Mouse (Mus musculus) megakaryocyte progenitor cell, adult 5-6 weeks (primary cell): ENCODE results near the gene Stat2. TPM values are rescaled to one million over a fixed set of nuclear protein-coding genes. Genes with fewer than 3 reads are reported as not detected.

Experiments used
- ATAC-seq: replicated peaks from 2 replicates; pipeline ENCODE4 v1.8.0; 2016; ENCODE audit warnings: mild to moderate bottlenecking, moderate TSS enrichment, inconsistent platforms; ENCODE audit not compliant: poor library complexity
- total RNA-seq, 2 experiments: library from RNA; stranded (forward) in 1 of 2; stranded (reverse) in 1 of 2; fragments of 157-497, 149-512 nt in 1 of 2; fragments of 200-1000 nt in 1 of 2; gene quantifications; 2 replicates each; pipeline versions ENCODE4 v1.2.3 to v1.2.4; 2015 to 2017

Stat2 gene
- total RNA-seq, 2 experiments from 2014 or later: 6.8 to 9.6 TPM

DNA sequence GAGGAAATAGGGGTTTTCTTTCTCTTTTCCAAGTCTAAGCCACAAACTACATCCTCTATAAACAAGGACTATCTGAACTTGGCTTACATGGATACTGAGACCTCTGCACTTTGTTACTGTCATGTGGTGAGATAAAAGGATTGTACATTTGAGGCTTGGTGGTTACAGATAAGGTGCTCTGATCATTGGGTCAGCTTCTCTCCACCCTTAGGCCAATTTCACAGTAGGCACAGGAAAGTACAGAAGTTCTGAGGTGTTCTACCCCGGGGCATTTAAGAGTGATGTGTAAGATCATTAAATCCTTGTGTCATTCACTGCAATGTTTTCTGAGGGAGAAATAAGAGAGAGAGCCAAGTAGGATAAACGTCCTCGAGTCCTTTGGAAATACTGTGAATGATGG, 66.2 kb downstream of the Stat2 start:
- ATAC-seq: no peak

DNA sequence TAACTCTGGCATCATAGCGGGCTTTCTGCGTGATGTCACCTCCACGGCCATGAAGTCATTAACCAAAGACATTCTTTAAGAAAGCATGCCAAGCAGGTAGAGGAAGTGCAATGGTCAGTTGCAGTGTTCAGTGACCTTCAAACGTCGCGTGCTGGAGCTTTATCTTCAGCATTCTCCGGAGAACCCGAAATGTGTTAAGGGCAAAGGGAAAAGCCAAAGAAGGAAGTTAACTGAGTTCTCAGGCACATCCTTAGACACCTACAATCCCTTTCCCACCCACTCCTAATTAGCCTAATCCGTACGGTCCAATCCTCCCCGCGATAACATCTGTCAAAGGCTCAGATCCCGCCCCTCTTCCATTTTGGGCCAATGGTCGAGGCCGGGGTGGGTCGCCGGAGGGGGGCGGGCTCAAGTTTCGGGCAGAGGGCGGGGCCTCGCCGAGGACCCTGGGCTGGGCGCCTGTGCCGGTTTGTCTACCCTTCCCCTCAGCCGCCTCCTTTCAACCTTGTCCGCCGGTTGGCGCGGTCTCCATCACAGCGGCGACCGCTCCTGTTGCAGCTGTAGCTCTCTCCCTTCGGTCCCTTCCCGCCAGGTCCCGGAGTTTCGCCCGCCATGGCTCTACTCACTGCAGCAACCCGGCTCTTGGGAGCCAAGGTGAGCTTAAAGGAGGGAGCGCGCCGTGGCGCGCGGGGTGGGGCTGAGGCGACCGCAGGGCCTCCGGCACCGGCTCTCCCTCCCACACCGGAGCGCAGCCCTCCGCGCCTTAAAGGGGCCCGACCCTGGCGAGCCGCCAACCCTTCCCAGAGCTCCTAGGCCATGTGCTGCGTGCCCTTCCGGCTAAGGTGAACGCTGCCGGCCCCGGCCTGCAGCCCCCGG, 67.2 kb downstream of the Stat2 start, which contains the start of gene Cs:
Gene Cs, plus strand, starts transcription at position 429 of the 876 bp plus-strand sequence.
- ATAC-seq: peak; percentile 81

DNA sequence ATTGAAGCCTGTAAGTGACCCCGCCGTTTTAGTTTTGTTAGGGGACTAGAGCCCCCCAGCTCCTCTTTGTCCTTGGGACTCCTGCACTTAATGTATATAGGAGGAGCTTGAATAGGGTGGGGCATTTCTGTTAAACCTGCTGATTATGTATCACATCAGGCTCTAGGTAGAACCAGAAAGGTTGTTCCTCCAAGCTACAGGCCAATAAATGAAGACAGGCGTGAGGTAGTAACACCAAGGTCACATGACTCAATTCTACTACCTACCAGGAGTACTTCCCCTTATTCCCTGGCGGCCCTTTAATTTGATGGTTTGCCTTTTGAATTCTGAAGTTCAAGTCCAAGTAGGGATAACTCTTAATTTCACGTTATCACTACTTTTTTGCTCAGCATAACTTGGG, 68.1 kb downstream of the Stat2 start:
- ATAC-seq: peak; percentile 18; the same call in 1 of the 2 replicates

DNA sequence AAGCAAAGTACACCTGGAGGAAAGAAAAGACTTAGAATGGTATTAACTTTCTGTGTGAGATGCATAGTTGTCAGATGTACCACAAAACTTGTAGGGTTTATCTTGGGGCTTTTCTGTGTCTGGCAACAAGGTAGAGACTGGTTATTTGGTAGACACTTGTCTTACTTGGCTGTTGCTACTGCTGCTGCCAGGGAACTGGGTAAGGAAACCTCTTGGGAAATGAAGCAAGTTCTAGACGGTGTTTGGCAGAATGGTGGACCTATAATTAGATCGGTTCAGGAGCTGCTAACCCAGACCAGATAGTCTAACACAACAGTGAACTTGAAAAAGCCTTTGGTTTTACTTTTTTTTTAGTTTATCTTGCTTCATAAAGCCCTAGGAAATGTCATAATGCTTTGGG, 68.6 kb downstream of the Stat2 start:
- ATAC-seq: no peak

DNA sequence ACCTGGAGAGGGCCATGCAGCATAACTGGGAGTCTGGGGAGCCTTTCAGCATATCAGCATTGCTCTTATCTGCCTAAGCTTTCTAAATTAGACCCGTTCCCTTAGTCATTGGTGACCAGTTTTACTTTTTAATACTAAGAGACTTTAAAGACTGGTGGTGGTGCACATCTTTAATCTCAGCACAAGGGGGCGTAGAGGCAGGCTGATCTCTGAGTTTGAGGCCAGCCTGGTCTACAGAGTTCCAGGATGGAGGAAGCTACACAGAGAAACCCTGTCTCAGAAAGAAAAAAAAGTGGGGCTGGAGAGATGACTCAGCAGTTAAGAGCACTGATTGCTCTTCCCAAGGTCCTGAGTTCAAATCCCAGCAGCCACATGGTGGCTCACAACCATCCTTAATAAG, 69.9 kb downstream of the Stat2 start:
- peak; percentile 5; the same call in 1 of the 2 replicates for ATAC-seq

Other genes starting within 250 kb of the Stat2 start
- gene Naca, start 235.0 kb upstream of the Stat2 start, total RNA-seq (2015): 1,210 and 1,292 TPM in 2 replicates
- gene Naca, start 235.0 kb upstream of the Stat2 start, total RNA-seq (2017): 2,424 and 2,528 TPM in 2 replicates
- gene Ptges3, start 211.6 kb upstream of the Stat2 start, total RNA-seq (2015): 247 and 270 TPM in 2 replicates
- gene Ptges3, start 211.6 kb upstream of the Stat2 start, total RNA-seq (2017): 310 and 351 TPM in 2 replicates
- 1,546 and 1,583 TPM in 2 replicates for gene Atp5b, start 187.3 kb upstream of the Stat2 start, total RNA-seq (2015)
- 2,698 and 2,700 TPM in 2 replicates for gene Atp5b, start 187.3 kb upstream of the Stat2 start, total RNA-seq (2017)
- 35.5 and 40.3 TPM in 2 replicates for gene Baz2a, start 179.0 kb upstream of the Stat2 start, total RNA-seq (2015)
- gene Baz2a, start 179.0 kb upstream of the Stat2 start, total RNA-seq (2017): 13.2 and 15.0 TPM in 2 replicates
- 9.3 and 13.7 TPM in 2 replicates for gene Rbms2, start 90.3 kb upstream of the Stat2 start, total RNA-seq (2015)
- 2.5 and 7.2 TPM in 2 replicates for gene Rbms2, start 90.3 kb upstream of the Stat2 start, total RNA-seq (2017)
- gene Gls2, start 76.1 kb upstream of the Stat2 start, total RNA-seq (2015): 1.2 and 1.4 TPM in 2 replicates
- gene Gls2, start 76.1 kb upstream of the Stat2 start, total RNA-seq (2017): 0.67 and 3.6 TPM in 2 replicates
- 16.1 and 20.4 TPM in 2 replicates for gene Spryd4, start 58.8 kb upstream of the Stat2 start, total RNA-seq (2015)
- gene Spryd4, start 58.8 kb upstream of the Stat2 start, total RNA-seq (2017): 15.6 and 20.0 TPM in 2 replicates
- 0.22 and 0.32 TPM in 2 replicates for gene Mip, start 44.7 kb upstream of the Stat2 start, total RNA-seq (2015)
- 0.10 and 0.29 TPM in 2 replicates for gene Mip, start 44.7 kb upstream of the Stat2 start, total RNA-seq (2017)
- gene Timeless, start 38.5 kb upstream of the Stat2 start, total RNA-seq (2015): 23.7 and 33.8 TPM in 2 replicates
- 70.4 and 86.5 TPM in 2 replicates for gene Timeless, start 38.5 kb upstream of the Stat2 start, total RNA-seq (2017)
- gene Apon, start 16.5 kb upstream of the Stat2 start, total RNA-seq (2015): 0.10 TPM in 1 of 2 replicates, not detected in the other
- 0.08 and 0.20 TPM in 2 replicates for gene Apon, start 16.5 kb upstream of the Stat2 start, total RNA-seq (2017)
- not detected in 2 replicates for gene Apof, start 1.9 kb upstream of the Stat2 start, total RNA-seq (2015)
- not detected in 2 replicates for gene Apof, start 1.9 kb upstream of the Stat2 start, total RNA-seq (2017)
- gene Il23a, start 28.2 kb downstream of the Stat2 start, total RNA-seq (2015): 0.22 and 0.27 TPM in 2 replicates
- 0.25 TPM in 1 of 2 replicates, not detected in the other for gene Il23a, start 28.2 kb downstream of the Stat2 start, total RNA-seq (2017)
- 16.4 and 17.4 TPM in 2 replicates for gene Pan2, start 32.8 kb downstream of the Stat2 start, total RNA-seq (2015)
- gene Pan2, start 32.8 kb downstream of the Stat2 start, total RNA-seq (2017): 12.1 and 12.2 TPM in 2 replicates
- 151 and 152 TPM in 2 replicates for gene Cnpy2, start 51.9 kb downstream of the Stat2 start, total RNA-seq (2015)
- 132 and 144 TPM in 2 replicates for gene Cnpy2, start 51.9 kb downstream of the Stat2 start, total RNA-seq (2017)
- gene Cs, start 67.2 kb downstream of the Stat2 start, total RNA-seq (2015): 172 and 181 TPM in 2 replicates
- gene Cs, start 67.2 kb downstream of the Stat2 start, total RNA-seq (2017): 106 and 108 TPM in 2 replicates
- gene Coq10a, start 98.4 kb downstream of the Stat2 start, total RNA-seq (2015): 13.8 and 17.6 TPM in 2 replicates
- gene Coq10a, start 98.4 kb downstream of the Stat2 start, total RNA-seq (2017): 8.8 and 9.4 TPM in 2 replicates
- gene Ankrd52, start 106.6 kb downstream of the Stat2 start, total RNA-seq (2015): 48.6 and 48.9 TPM in 2 replicates
- 9.0 and 11.6 TPM in 2 replicates for gene Ankrd52, start 106.6 kb downstream of the Stat2 start, total RNA-seq (2017)
- not detected in 2 replicates for gene Slc39a5, start 130.7 kb downstream of the Stat2 start, total RNA-seq (2015)
- not detected in 2 replicates for gene Slc39a5, start 130.7 kb downstream of the Stat2 start, total RNA-seq (2017)
- 79.4 and 105 TPM in 2 replicates for gene Nabp2, start 140.9 kb downstream of the Stat2 start, total RNA-seq (2015)
- gene Nabp2, start 140.9 kb downstream of the Stat2 start, total RNA-seq (2017): 68.8 and 72.2 TPM in 2 replicates
- gene Rnf41, start 141.1 kb downstream of the Stat2 start, total RNA-seq (2015): 15.7 and 20.9 TPM in 2 replicates
- 20.1 and 21.0 TPM in 2 replicates for gene Rnf41, start 141.1 kb downstream of the Stat2 start, total RNA-seq (2017)
- 70.4 and 74.5 TPM in 2 replicates for gene Smarcc2, start 188.7 kb downstream of the Stat2 start, total RNA-seq (2015)
- gene Smarcc2, start 188.7 kb downstream of the Stat2 start, total RNA-seq (2017): 52.8 and 66.9 TPM in 2 replicates
- 760 and 847 TPM in 2 replicates for gene Myl6, start 223.6 kb downstream of the Stat2 start, total RNA-seq (2015)
- 1,168 and 1,230 TPM in 2 replicates for gene Myl6, start 223.6 kb downstream of the Stat2 start, total RNA-seq (2017)
- gene Myl6b, start 228.1 kb downstream of the Stat2 start, total RNA-seq (2015): 7.6 and 7.8 TPM in 2 replicates
- 0.64 and 1.7 TPM in 2 replicates for gene Myl6b, start 228.1 kb downstream of the Stat2 start, total RNA-seq (2017)